Mouse (Mus musculus) hindlimb bud, embryonic 11.5 days (tissue): ENCODE results near the gene Wdr54.

Source experiments
- DNase-seq: peaks from one replicate; pipeline ENCODE4 v3.0.0-alpha.2; 2012; ENCODE audit warnings: low read depth, low spot score; ENCODE audit errors: extremely low spot score

Gene Wdr54

DNA sequence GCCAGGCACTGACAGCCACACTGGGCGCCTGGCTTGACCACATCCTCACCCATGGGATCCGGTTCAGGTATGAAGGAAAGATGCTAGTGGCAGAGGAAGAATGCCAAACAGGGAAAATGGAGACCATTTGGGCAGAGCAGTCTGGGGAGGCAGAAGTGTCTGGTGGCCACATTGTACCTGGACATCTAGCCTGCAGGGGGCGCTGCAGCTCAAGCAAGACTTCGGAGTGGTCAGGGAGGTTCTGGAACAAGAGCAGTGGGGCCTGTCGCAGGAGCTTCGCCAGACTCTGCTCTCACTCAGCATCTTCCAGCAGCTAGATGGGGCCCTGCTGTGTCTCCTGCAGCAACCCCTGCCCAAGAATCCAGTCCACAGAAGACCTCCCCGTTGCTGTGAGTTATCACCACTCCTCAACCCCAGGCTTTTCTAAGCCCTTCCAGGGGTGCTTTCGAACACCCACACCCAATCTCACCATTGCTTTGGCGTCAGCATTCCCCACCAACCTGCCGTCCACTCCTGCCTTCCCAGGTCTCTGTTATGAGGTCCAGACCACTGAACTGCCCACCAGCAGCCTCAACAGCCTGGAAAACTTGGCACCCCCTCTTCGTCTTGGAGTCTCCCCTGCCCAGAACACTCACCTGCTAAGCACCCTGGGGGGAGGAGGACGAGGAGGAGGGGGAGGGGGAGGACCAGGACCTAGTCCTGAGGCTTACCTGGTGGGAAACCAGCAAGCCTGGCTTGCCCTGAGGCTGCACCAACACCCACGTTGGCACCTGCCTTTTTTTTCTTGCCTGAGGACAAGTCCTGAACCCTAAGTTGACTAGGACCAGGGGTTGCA lies 48.4 kb downstream of the Wdr54 start:
- DNase-seq: no peak

- DNase-seq: no peak
Observed at GRCm38 (mm10) chr6:83104158-83104557, 52.0 kb downstream of the Wdr54 start.

DNA sequence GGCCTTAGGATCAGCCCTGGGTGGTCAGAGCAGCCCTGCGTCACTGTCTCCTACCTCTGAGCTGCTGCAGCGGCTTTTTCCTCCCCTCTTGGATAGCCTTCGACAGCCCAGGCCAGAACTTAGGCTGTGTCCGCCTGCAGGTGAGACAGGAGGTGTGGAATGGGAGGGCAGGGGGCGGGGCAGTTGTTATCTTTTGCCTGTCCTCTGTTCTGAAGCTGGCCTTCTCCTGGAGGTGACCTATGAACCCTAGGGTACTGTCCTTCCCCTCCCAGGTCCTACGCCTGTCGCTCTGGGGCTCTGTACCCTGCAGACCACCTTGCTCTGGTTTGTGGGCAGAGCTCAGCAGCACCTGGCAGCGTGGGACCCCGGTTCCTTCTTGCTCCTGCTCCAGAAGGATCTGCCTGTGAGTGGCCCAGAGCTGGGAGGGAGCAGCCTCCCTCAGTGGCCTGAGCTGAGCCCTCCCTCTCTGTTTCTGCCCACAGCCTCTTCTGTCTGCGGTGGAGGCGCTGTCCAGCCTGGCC lies 53.0 kb downstream of the Wdr54 start:
- no peak for DNase-seq

GRCm38 (mm10) chr6:83101688-83102556 lies 54.3 kb downstream of the Wdr54 start:
- DNase-seq: no peak

GRCm38 (mm10) chr6:83101316-83101687 lies 54.9 kb downstream of the Wdr54 start, which contains the start of the genes Ccdc142 and Gm42688:
Gene Ccdc142, plus strand, starts transcription at chr6:83101601.
Gene Gm42688, plus strand, starts transcription at chr6:83101617.
- peak; percentile 71 for DNase-seq
